Mouse (Mus musculus) G1E (cell line): ENCODE measurements around the gene Hspb9.

Source experiments
- CTCF ChIP-seq: IDR thresholded peaks from 2 replicates; pipeline ENCODE4 v1.5.1; 2012; ENCODE audit warnings: low read depth, low read length, inconsistent platforms, mixed read lengths
- GATA1 ChIP-seq: IDR thresholded peaks from 2 replicates; pipeline ENCODE4 v1.6.1; 2012; ENCODE audit warnings: borderline replicate concordance, low read length, inconsistent platforms, mixed read lengths
- POLR2AphosphoS5 ChIP-seq: IDR thresholded peaks from 2 replicates; pipeline ENCODE4 v1.6.1; 2012; ENCODE audit warnings: low read depth, low read length, inconsistent platforms; ENCODE audit not compliant: insufficient replicate concordance
- TAL1 ChIP-seq: conservative IDR thresholded peaks from 2 replicates; pipeline ENCODE4 v1.6.1; 2012; ENCODE audit warnings: low read depth, low read length, inconsistent platforms, mixed read lengths

GRCm38 (mm10) chr11:100685371-100685770 is 28.3 kb upstream of the Hspb9 start:
- TF ChIP-seq GATA1 (no peak), CTCF (no peak), TAL1 (no peak), POLR2AphosphoS5 (no peak)
